Mouse (Mus musculus): Measurements from ENCODE around the gene Mcm2. TPM values are rescaled to one million over a fixed set of nuclear protein-coding genes. Genes with fewer than 3 reads are reported as not detected.

The Mcm2 gene
- polyA plus RNA-seq, 1 experiment from 2014 or later = 101 TPM

Other genes with a start within 250 kb of the Mcm2 start
- 73.3 and 82.8 TPM in 2 replicates for gene Mgll, start 174.4 kb downstream of the Mcm2 start, polyA plus RNA-seq (2015; fragmentation: Nextera tagmentation; extraction: Ambion mirVana)
- 26.6 and 29.2 TPM in 2 replicates for gene Abtb1, start 56.8 kb downstream of the Mcm2 start, polyA plus RNA-seq (2015; fragmentation: Nextera tagmentation; extraction: Ambion mirVana)
- gene Podxl2, start 23.7 kb downstream of the Mcm2 start, polyA plus RNA-seq (2015; fragmentation: Nextera tagmentation; extraction: Ambion mirVana) = 32.0 and 35.6 TPM in 2 replicates
- gene Tpra1, start 3.5 kb upstream of the Mcm2 start, polyA plus RNA-seq (2015; fragmentation: Nextera tagmentation; extraction: Ambion mirVana) = 73.7 and 77.0 TPM in 2 replicates

All from intestine, embryonic 16.5 days (tissue).